Comparison of ENCODE assay signal across 8 mouse cellular contexts in the genomic region with DNA sequence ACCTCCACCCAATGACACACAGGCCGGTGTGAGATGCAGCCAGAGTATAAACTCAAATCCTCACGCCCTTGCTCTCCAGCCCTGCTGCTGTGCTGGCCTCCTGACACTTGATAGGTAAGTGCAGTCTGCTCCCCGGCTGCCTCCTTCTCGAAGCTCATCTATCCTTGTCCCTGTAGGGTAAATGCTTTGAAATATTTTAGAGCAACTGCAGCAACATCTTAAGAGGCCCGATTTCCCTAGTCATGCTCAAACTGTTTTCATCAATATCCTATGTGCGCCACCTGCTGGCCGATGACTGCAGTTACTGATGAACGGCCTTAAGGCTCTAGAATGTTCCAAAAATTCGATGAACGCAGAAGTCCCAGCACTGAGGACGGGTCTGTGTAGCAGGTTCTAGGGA. TPM values are rescaled to one million over a fixed set of nuclear protein-coding genes. Genes with fewer than 3 reads are reported as not detected.
DNase-seq lines count a peak whose midpoint lies in the region; ATAC-seq and TF ChIP-seq lines count a peak whose summit lies in the region.

No protein-coding gene starts in this region.

- no peak overlapping the region for H3K9ac ChIP-seq in forebrain, postnatal 0 days
- no peak overlapping the region for H3K9ac ChIP-seq in hindbrain, embryonic 16.5 days (ENCODE audit: low read depth, low read length)

- peak; percentile 86 for ATAC-seq in forebrain, postnatal 0 days
- ATAC-seq in hindbrain, embryonic 16.5 days, result peak; percentile 74
- peak; percentile 40; the same call in 1 of the 2 replicates for ATAC-seq in megakaryocyte, adult 5-6 weeks (ENCODE audit: poor library complexity, severe bottlenecking)
- no peak for ATAC-seq in erythroid progenitor cell, adult 5-6 weeks (replicated peaks; ENCODE audit: low FRiP score, poor library complexity, severe bottlenecking)

- no peaks in the 10 kb centered on the region for H3K9me3 ChIP-seq in forebrain, postnatal 0 days (ENCODE audit: low read length)
- H3K9me3 ChIP-seq in hindbrain, embryonic 16.5 days (ENCODE audit: control insufficient read depth, low read length), result no peaks in the 10 kb centered on the region

- no peak overlapping the region for H3K4me2 ChIP-seq in forebrain, postnatal 0 days (ENCODE audit: low read depth)
- H3K4me2 ChIP-seq in hindbrain, embryonic 16.5 days (ENCODE audit: low read length), result no peak overlapping the region

- H3K27me3 ChIP-seq in forebrain, postnatal 0 days (ENCODE audit: insufficient read depth, low read length), result no peaks in the 10 kb centered on the region
- no peaks in the 10 kb centered on the region for H3K27me3 ChIP-seq in hindbrain, embryonic 16.5 days (replicated peaks; ENCODE audit: control insufficient read depth, insufficient read depth, low read length)

- H3K36me3 ChIP-seq in forebrain, postnatal 0 days (ENCODE audit: insufficient read depth), result no peaks in the 10 kb centered on the region
- H3K36me3 ChIP-seq in hindbrain, embryonic 16.5 days (ENCODE audit: control insufficient read depth, insufficient read depth, low read length), result peaks cover 4% of the 10 kb centered on the region

- TF ChIP-seq CTCF in forebrain, postnatal 0 days (IDR thresholded peaks at IDR 0.05; ENCODE audit: low read depth), result peak; percentile 91

- no peak overlapping the region for H3K27ac ChIP-seq in forebrain, postnatal 0 days (ENCODE audit: low read depth, low read length)
- peak overlapping the region; percentile 39; the same call in 1 of the 2 replicates for H3K27ac ChIP-seq in hindbrain, embryonic 16.5 days (ENCODE audit: low read depth, low read length)

- DNase-seq in T-cell, adult 2 months (ENCODE audit: low spot score), result peak; percentile 29
- DNase-seq in cerebellum, adult 18-20 months, result peak; percentile 73 to 78
- DNase-seq in forebrain, postnatal 0 days, result peak; percentile 93
- peak; percentile 62 to 92 for DNase-seq in layer of hippocampus, postnatal 25 days (ENCODE audit: extremely low spot score in 1 of 2, low spot score in 1 of 2)
- peak; percentile 86 for DNase-seq in right cerebral cortex, postnatal 14 days

- H3K4me3 ChIP-seq in forebrain, postnatal 0 days (ENCODE audit: low read depth, low read length), result no peak overlapping the region
- H3K4me3 ChIP-seq in hindbrain, embryonic 16.5 days (ENCODE audit: low read length), result no peak overlapping the region

- H3K4me1 ChIP-seq in forebrain, postnatal 0 days (ENCODE audit: insufficient read depth), result no peaks in the 10 kb centered on the region
- H3K4me1 ChIP-seq in hindbrain, embryonic 16.5 days (ENCODE audit: control insufficient read depth, insufficient read depth, low read depth, low read length), result peaks cover 2% of the 10 kb centered on the region; the same call in 1 of the 2 replicates

- WGBS in forebrain, postnatal 0 days, result 37% methylated on average over 11 of the region's 11 CpGs
- 36% methylated on average over 11 of the region's 11 CpGs for WGBS in hindbrain, embryonic 16.5 days

RNA-seq across cellular contexts. Expression of a gene that starts 58.1 kb away (rescaled TPM):
- not detected in 2 replicates for total RNA-seq in forebrain, postnatal 0 days (2014; rRNA removed)
- polyA plus RNA-seq in forebrain, postnatal 0 days (2015; fragmentation: Nextera tagmentation; extraction: Ambion mirVana), result not detected in 2 replicates
- polyA plus RNA-seq in hindbrain, embryonic 16.5 days (2015; fragmentation: Nextera tagmentation; extraction: Ambion mirVana), result not detected in 2 replicates
- not detected for total RNA-seq in layer of hippocampus, postnatal 25 days (2021)
- not detected in 2 replicates for total RNA-seq in megakaryocyte, adult 5-6 weeks (2015)
- not detected in 2 replicates for total RNA-seq in megakaryocyte, adult 5-6 weeks (2017)
- total RNA-seq in erythroid progenitor cell, adult 5-6 weeks (2015; ENCODE audit: low replicate concordance), result not detected in 2 replicates
- not detected in 2 replicates for total RNA-seq in erythroid progenitor cell, adult 5-6 weeks (2017; ENCODE audit: low replicate concordance)

Comparison
In these comparisons a context has a peak if more than half of its experiments do, and no peak if none do; other contexts are left out.
1. DNase-seq: peak in every context shown above with its lines; median percentile 93 in forebrain, postnatal 0 days; 86 in right cerebral cortex, postnatal 14 days; 77 in layer of hippocampus, postnatal 25 days; 76 in cerebellum, adult 18-20 months; 29 in T-cell, adult 2 months.